Mouse (Mus musculus): ENCODE results near the gene Dop1b. TPM values are rescaled to one million over a fixed set of nuclear protein-coding genes. Genes with fewer than 3 reads are reported as not detected.
A peak's percentile ranks its signal among the peaks of the same experiment; 100 is the strongest.
"Not testable (repeated sequence)": the region's sequence is repeated elsewhere in the genome, so short reads cannot be mapped to it uniquely, and the experiment has no call there.

Dop1b gene
- 43.7 and 44.9 TPM in 2 replicates for polyA plus RNA-seq (2014; fragmentation: Nextera tagmentation; extraction: Ambion mirVana)

DNA sequence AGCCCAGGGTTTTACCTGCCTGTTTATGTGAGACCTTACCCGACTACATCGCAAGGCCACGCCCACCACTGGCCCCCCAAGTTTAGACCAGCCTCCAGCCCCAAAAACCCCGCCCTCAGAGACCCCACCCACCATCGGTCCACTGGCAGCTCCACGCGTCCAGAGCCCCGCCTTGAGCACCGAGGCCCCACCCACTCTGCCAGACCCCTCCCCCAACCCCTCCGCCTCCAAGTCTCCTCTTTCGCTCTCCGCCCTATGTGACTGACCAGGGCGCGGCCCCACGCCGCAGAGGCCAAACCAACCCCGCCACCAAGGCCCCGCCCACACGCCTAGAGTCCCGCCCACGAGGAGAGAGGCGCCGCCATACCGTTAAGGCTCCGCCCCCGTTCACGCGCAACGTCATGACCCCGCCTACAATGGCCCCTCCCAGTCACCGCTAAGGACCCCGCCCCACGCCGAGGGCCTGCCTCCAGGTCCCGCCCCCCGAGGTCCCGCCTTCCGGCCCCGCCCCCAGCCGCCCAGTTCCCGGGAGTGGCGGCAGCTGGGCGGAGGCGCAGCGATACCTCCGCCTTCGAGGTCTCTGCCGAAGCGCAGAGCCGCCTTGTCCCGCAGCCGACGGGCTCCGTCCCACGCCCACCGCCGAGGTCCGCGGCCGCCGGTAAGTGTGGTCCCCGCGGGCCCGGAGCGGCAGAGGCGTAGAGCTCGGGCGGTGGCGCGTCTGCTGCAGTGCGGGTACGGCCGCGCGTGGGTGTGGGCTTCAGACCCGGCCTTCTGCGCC, at the start of gene Dop1b:
Gene Dop1b (plus strand): TSS at position 494 of the 778 bp plus-strand sequence.
- H3K27me3 ChIP-seq (ENCODE audit: control insufficient read depth, insufficient read depth, low read length): peaks cover 2% of the 10 kb centered on the region; the same call in 1 of the 2 replicates
- WGBS: under 1% methylated on average over 52 of the region's 77 CpGs

DNA sequence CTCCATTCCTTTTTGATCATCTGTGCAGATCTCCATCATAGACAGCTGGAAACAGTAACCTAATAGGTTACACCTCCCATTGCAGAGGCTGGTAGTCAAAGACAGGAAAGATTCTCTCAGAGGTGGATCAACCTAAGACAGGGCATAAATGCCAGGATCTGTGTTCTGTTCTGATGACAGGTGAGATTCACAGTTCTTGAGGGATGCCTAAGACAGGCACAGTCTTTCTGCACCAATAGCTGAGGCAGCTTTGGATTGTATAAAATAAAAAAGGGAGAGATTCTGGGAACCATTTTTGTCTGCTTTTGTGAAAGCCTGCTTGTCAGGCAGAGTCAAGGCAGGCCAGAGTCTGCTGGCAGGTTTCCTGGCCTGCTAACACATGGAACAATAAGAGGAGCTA, 43.7 kb upstream of the Dop1b start:
- no peak for ATAC-seq (ENCODE audit: low read depth)
- Histone ChIP-seq H3K4me2 (ENCODE audit: low read depth, low read length) (no peak overlapping the region), H3K9ac (replicated peaks; ENCODE audit: low read depth, low read length) (no peak overlapping the region)

More for the DNA sequence above, at the start of gene Dop1b:
- peak; percentile 86 for ATAC-seq (ENCODE audit: low read depth)
- H3K4me1 ChIP-seq (ENCODE audit: control insufficient read depth, insufficient read depth, low read length): peaks cover 9% of the 10 kb centered on the region; the same call in 1 of the 2 replicates
- no peaks in the 10 kb centered on the region for H3K9me3 ChIP-seq (ENCODE audit: control insufficient read depth, low read length)
- H3K9ac ChIP-seq (replicated peaks; ENCODE audit: low read depth, low read length): peak within 1 kb of the TSS; percentile 86
- H3K36me3 ChIP-seq (ENCODE audit: control insufficient read depth, insufficient read depth, low read length): no peaks in the 10 kb centered on the region
- peak within 1 kb of the TSS; percentile 69 for H3K4me2 ChIP-seq (ENCODE audit: low read depth, low read length)
- H3K4me3 ChIP-seq (ENCODE audit: low read depth, low read length): peak within 1 kb of the TSS; percentile 78
- H3K27ac ChIP-seq (ENCODE audit: low read depth, low read length): peak within 1 kb of the TSS; percentile 72

DNA sequence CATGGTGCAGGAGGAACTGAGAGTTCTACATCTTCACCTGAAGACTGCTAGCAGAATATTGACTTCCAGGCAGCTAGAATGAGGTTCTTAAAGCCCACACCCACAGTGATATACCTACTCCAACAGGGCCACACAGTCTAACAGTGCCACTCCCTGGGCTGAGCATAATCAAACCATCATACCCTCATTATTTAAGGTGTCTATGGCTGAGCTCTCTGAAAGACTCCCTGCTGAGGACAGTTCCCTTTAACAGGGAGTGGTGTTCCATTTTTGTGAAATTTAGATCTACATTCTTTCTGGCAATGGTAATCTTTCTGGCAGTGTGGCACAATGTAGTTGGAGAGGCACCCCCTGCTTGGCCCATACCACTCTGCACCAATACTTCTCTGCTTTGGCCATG, 42.2 kb upstream of the Dop1b start:
- Histone ChIP-seq H3K4me3 (ENCODE audit: low read depth, low read length) (no peak overlapping the region), H3K36me3 (ENCODE audit: control insufficient read depth, insufficient read depth, low read length) (no peaks in the 10 kb centered on the region), H3K27ac (ENCODE audit: low read depth, low read length) (no peak overlapping the region), H3K27me3 (ENCODE audit: control insufficient read depth, insufficient read depth, low read length) (no peaks in the 10 kb centered on the region), H3K9me3 (ENCODE audit: control insufficient read depth, low read length) (no peaks in the 10 kb centered on the region; the same call in 1 of the 2 replicates), H3K4me1 (ENCODE audit: control insufficient read depth, insufficient read depth, low read length) (no peaks in the 10 kb centered on the region), H3K9ac (replicated peaks; ENCODE audit: low read depth, low read length) (no peak overlapping the region), H3K4me2 (ENCODE audit: low read depth, low read length) (no peak overlapping the region)
- no peak for ATAC-seq (ENCODE audit: low read depth)

More for the DNA sequence above, 43.7 kb upstream of the Dop1b start:
- Histone ChIP-seq H3K27ac (ENCODE audit: low read depth, low read length) (no peak overlapping the region), H3K4me3 (ENCODE audit: low read depth, low read length) (no peak overlapping the region), H3K27me3 (ENCODE audit: control insufficient read depth, insufficient read depth, low read length) (no peaks in the 10 kb centered on the region), H3K9me3 (ENCODE audit: control insufficient read depth, low read length) (no peaks in the 10 kb centered on the region; the same call in 1 of the 2 replicates), H3K4me1 (ENCODE audit: control insufficient read depth, insufficient read depth, low read length) (no peaks in the 10 kb centered on the region), H3K36me3 (ENCODE audit: control insufficient read depth, insufficient read depth, low read length) (no peaks in the 10 kb centered on the region)

DNA sequence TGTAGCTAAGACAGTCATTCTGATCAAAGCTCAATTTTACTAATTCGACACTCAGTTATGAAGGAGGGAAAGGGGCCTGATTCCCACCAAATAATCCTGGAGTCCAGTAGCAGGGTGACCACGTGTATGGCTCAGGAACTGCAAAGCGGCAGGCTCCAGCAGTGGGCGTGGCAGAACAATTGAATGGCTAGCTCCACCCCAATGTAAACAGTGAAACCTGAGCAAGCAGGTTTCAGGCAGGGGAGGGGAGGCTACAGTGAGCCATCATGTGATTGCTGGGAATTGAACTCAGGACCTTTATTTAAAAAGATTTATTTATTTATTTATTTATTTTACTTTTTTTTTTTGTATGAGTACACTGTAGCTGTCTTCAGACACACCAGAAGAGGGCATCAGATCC, 41.2 kb upstream of the Dop1b start:
- not testable (repeated sequence) for H3K27me3 ChIP-seq (ENCODE audit: control insufficient read depth, insufficient read depth, low read length); H3K4me3 ChIP-seq (ENCODE audit: low read depth, low read length); H3K4me1 ChIP-seq (ENCODE audit: control insufficient read depth, insufficient read depth, low read length); H3K9ac ChIP-seq (replicated peaks; ENCODE audit: low read depth, low read length); H3K27ac ChIP-seq (ENCODE audit: low read depth, low read length); H3K4me2 ChIP-seq (ENCODE audit: low read depth, low read length); H3K9me3 ChIP-seq (ENCODE audit: control insufficient read depth, low read length); H3K36me3 ChIP-seq (ENCODE audit: control insufficient read depth, insufficient read depth, low read length); ATAC-seq (ENCODE audit: low read depth)
- 36% methylated on average over 4 of the region's 4 CpGs for WGBS

DNA sequence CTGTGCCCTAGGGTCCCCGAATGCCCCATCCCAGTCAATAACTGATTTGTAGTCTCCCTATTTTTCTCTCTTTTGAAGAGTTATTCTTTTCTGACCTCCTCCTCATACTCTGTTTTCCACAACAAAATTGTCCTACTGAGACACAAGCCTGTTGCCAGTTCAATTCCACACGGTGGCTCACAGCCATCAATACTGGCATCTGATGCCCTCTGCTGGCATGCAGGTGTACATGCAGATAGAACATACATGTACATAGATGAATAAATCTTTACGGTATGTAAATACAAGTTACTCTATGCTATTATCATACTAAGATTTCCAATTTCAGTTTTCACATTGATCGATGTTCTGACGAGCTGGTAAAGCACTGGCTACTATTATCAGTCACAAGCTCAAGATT, 40.6 kb upstream of the Dop1b start:
- H3K4me1 ChIP-seq (ENCODE audit: control insufficient read depth, insufficient read depth, low read length): no peaks in the 10 kb centered on the region
- no peak overlapping the region for H3K9ac ChIP-seq (replicated peaks; ENCODE audit: low read depth, low read length)
- no peak for ATAC-seq (ENCODE audit: low read depth)
- no peaks in the 10 kb centered on the region for H3K36me3 ChIP-seq (ENCODE audit: control insufficient read depth, insufficient read depth, low read length)
- H3K4me3 ChIP-seq (ENCODE audit: low read depth, low read length): no peak overlapping the region
- H3K27me3 ChIP-seq (ENCODE audit: control insufficient read depth, insufficient read depth, low read length): no peaks in the 10 kb centered on the region
- WGBS: 92% methylated on average over 5 of the region's 5 CpGs
- H3K4me2 ChIP-seq (ENCODE audit: low read depth, low read length): no peak overlapping the region
- H3K9me3 ChIP-seq (ENCODE audit: control insufficient read depth, low read length): no peaks in the 10 kb centered on the region; the same call in 1 of the 2 replicates
- no peak overlapping the region for H3K27ac ChIP-seq (ENCODE audit: low read depth, low read length)

DNA sequence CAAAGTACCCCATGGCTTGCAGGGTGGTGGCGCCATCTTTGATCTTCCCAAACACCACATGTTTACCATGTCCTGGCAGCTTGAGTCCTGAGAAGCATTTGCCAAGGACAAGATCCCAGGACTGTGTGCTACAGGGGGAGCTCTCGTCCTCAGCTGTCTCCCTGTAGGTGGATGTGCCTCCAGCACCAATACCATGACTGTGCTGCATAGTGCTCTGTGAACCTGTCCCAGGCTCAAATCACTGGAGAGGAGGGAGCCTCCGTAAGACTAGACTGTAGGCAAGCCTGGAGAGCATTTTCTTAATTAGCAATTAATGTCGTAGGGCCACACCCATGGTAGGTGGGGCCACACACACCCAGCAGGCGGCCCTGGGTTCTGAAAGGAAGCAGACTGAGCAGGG, 35.3 kb upstream of the Dop1b start:
- Histone ChIP-seq H3K4me1 (ENCODE audit: control insufficient read depth, insufficient read depth, low read length) (no peaks in the 10 kb centered on the region), H3K27me3 (ENCODE audit: control insufficient read depth, insufficient read depth, low read length) (peaks cover 3% of the 10 kb centered on the region; the same call in 1 of the 2 replicates), H3K9ac (replicated peaks; ENCODE audit: low read depth, low read length) (no peak overlapping the region), H3K4me2 (ENCODE audit: low read depth, low read length) (no peak overlapping the region), H3K27ac (ENCODE audit: low read depth, low read length) (no peak overlapping the region), H3K4me3 (ENCODE audit: low read depth, low read length) (no peak overlapping the region), H3K9me3 (ENCODE audit: control insufficient read depth, low read length) (no peaks in the 10 kb centered on the region), H3K36me3 (ENCODE audit: control insufficient read depth, insufficient read depth, low read length) (no peaks in the 10 kb centered on the region)
- 89% methylated on average over 5 of the region's 5 CpGs for WGBS
- no peak for ATAC-seq (ENCODE audit: low read depth)

DNA sequence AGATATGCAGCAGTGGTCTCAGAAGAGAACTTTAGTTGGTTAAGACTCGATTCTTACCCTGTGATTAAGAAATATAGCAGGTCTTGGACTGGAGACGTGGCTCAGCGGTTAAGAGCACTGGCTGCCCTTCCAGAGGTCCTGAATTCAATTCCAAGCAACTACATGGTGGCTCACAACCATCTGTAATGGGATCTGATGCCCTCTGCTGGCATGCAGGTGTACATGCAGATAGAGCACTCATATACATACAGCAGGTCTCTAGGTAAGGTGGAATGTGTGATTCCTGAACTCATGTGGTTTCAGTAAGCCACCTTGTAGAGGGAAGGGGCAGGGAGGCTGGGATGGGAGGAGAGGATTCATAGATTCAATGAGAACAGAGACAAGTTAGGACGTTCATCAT, 33.5 kb upstream of the Dop1b start:
- H3K4me3 ChIP-seq (ENCODE audit: low read depth, low read length): no peak overlapping the region
- H3K4me1 ChIP-seq (ENCODE audit: control insufficient read depth, insufficient read depth, low read length): peaks cover under 1% of the 10 kb centered on the region; the same call in 1 of the 2 replicates
- ATAC-seq (ENCODE audit: low read depth): no peak
- H3K27ac ChIP-seq (ENCODE audit: low read depth, low read length): no peak overlapping the region
- H3K9ac ChIP-seq (replicated peaks; ENCODE audit: low read depth, low read length): no peak overlapping the region
- peaks cover 14% of the 10 kb centered on the region for H3K27me3 ChIP-seq (ENCODE audit: control insufficient read depth, insufficient read depth, low read length)
- H3K9me3 ChIP-seq (ENCODE audit: control insufficient read depth, low read length): no peaks in the 10 kb centered on the region
- WGBS: 75% methylated on average over 4 of the region's 4 CpGs
- no peaks in the 10 kb centered on the region for H3K36me3 ChIP-seq (ENCODE audit: control insufficient read depth, insufficient read depth, low read length)
- no peak overlapping the region for H3K4me2 ChIP-seq (ENCODE audit: low read depth, low read length)

DNA sequence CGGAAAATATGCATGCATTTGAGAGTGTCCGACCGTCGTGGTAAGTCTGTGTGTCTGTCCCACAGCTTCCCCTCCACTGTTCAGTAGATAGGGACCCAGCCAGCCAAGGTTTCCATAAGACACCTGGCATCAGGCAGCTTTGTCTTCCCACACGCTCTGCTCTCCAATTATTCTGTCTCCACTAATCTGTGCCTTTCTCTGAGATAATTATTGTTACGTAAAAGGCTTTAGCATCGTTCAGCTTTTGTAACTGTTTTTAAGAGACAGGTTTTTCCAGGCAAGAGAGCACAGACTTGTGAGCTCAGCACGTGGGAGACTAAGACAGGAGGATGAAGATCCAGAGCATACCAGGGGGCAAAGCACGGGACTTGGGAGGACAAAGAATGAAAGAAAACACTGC, 32.5 kb upstream of the Dop1b start:
- H3K9ac ChIP-seq (replicated peaks; ENCODE audit: low read depth, low read length): no peak overlapping the region
- H3K27ac ChIP-seq (ENCODE audit: low read depth, low read length): no peak overlapping the region
- peaks cover 7% of the 10 kb centered on the region; the same call in 1 of the 2 replicates for H3K4me1 ChIP-seq (ENCODE audit: control insufficient read depth, insufficient read depth, low read length)
- no peak overlapping the region for H3K4me3 ChIP-seq (ENCODE audit: low read depth, low read length)
- peaks cover 21% of the 10 kb centered on the region for H3K27me3 ChIP-seq (ENCODE audit: control insufficient read depth, insufficient read depth, low read length)
- no peak for ATAC-seq (ENCODE audit: low read depth)
- no peak overlapping the region for H3K4me2 ChIP-seq (ENCODE audit: low read depth, low read length)
- 68% methylated on average over 9 of the region's 9 CpGs for WGBS
- no peaks in the 10 kb centered on the region for H3K36me3 ChIP-seq (ENCODE audit: control insufficient read depth, insufficient read depth, low read length)
- H3K9me3 ChIP-seq (ENCODE audit: control insufficient read depth, low read length): no peaks in the 10 kb centered on the region

DNA sequence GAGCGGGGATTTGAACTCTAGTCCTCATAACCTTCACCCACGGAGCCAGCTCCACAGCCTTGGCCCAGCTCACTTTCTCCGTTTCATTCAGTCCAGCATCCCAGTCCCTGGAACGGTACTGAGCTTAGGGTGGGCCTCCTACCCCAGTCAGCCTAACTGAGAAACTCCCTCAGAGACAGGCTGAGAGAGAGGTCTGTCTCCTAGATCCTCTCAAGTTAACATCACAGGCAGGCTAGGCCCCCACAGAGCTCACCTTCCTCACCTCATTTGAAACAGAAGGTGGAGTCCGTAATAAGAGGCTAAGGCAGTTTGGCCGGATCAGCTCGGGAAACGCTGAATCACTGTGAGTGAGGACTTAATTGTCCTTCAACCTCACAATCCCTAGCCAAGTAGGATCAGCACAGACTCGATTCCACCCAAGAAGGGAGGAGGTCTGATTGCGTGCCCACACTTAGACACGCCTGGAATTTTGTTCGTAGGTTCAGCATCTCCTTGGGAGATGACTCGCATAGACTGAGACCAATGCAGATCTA, 29.5 kb upstream of the Dop1b start:
- 22% methylated on average over 13 of the region's 13 CpGs for WGBS
- H3K9me3 ChIP-seq (ENCODE audit: control insufficient read depth, low read length): no peaks in the 10 kb centered on the region
- no peaks in the 10 kb centered on the region for H3K36me3 ChIP-seq (ENCODE audit: control insufficient read depth, insufficient read depth, low read length)
- no peak overlapping the region for H3K27ac ChIP-seq (ENCODE audit: low read depth, low read length)
- no peak for ATAC-seq (ENCODE audit: low read depth)
- H3K9ac ChIP-seq (replicated peaks; ENCODE audit: low read depth, low read length): no peak overlapping the region
- H3K27me3 ChIP-seq (ENCODE audit: control insufficient read depth, insufficient read depth, low read length): peaks cover 27% of the 10 kb centered on the region
- peaks cover 7% of the 10 kb centered on the region; the same call in 1 of the 2 replicates for H3K4me1 ChIP-seq (ENCODE audit: control insufficient read depth, insufficient read depth, low read length)
- peak overlapping the region; percentile 49 for H3K4me2 ChIP-seq (ENCODE audit: low read depth, low read length)
- no peak overlapping the region for H3K4me3 ChIP-seq (ENCODE audit: low read depth, low read length)

All from neural tube, embryonic 14.5 days (tissue).